Mouse (Mus musculus): Measurements from ENCODE around the gene Csf2rb. TPM values are rescaled to one million over a fixed set of nuclear protein-coding genes. Genes with fewer than 3 reads are reported as not detected.

The Csf2rb gene
- polyA plus RNA-seq, 1 experiment, result 80.6 TPM

GRCm38 (mm10) chr15:78385564-78385963 lies 60.0 kb downstream of the Csf2rb start:
- Histone ChIP-seq H3K27me3 (replicated peaks) (peaks cover 76% of the 10 kb centered on the region), H3K36me3 (replicated peaks; ENCODE audit: low read length) (no peaks in the 10 kb centered on the region), H3K9me3 (no peaks in the 10 kb centered on the region), H3K4me3 (replicated peaks) (no peak overlapping the region), H3K4me1 (peaks cover 10% of the 10 kb centered on the region)
- TF ChIP-seq GATA1 (IDR thresholded peaks at IDR 0.05; ENCODE audit: borderline replicate concordance, low read length), result no peak
- no peak for TF ChIP-seq FLI1 (IDR thresholded peaks at IDR 0.05; ENCODE audit: low read length)

- H3K36me3 ChIP-seq (replicated peaks; ENCODE audit: low read length), result no peaks in the 10 kb centered on the region
- H3K27me3 ChIP-seq (replicated peaks), result peaks cover 76% of the 10 kb centered on the region
- H3K4me1 ChIP-seq, result 0 out of 2 replicates have a peak, but pooled peaks cover 6% of the 10 kb centered on the region
- no peak for TF ChIP-seq FLI1 (IDR thresholded peaks at IDR 0.05; ENCODE audit: low read length)
- TF ChIP-seq GATA1 (IDR thresholded peaks at IDR 0.05; ENCODE audit: borderline replicate concordance, low read length), result no peak
- H3K9me3 ChIP-seq, result peaks cover 12% of the 10 kb centered on the region
- H3K4me3 ChIP-seq (replicated peaks), result no peak overlapping the region
Observed at GRCm38 (mm10) chr15:78390855-78391254, 65.3 kb downstream of the Csf2rb start.

- Histone ChIP-seq H3K4me1 (peaks cover 17% of the 10 kb centered on the region), H3K4me3 (replicated peaks) (no peak within 1 kb of the TSS), H3K36me3 (replicated peaks; ENCODE audit: low read length) (peaks cover 6% of the 10 kb centered on the region), H3K27me3 (replicated peaks) (peaks cover 59% of the 10 kb centered on the region), H3K9me3 (peaks cover 12% of the 10 kb centered on the region)
- TF ChIP-seq GATA1 (IDR thresholded peaks at IDR 0.05; ENCODE audit: borderline replicate concordance, low read length), result no peak
- TF ChIP-seq FLI1 (IDR thresholded peaks at IDR 0.05; ENCODE audit: low read length), result no peak
Observed at GRCm38 (mm10) chr15:78395478-78395962, 70.0 kb downstream of the Csf2rb start, which contains the start of gene Tex33. Tex33 (minus strand) TSS chr15:78395912.

- Histone ChIP-seq H3K36me3 (replicated peaks; ENCODE audit: low read length) (peaks cover 6% of the 10 kb centered on the region), H3K27me3 (replicated peaks) (peaks cover 19% of the 10 kb centered on the region), H3K4me1 (peaks cover 68% of the 10 kb centered on the region), H3K9me3 (no peaks in the 10 kb centered on the region), H3K4me3 (replicated peaks) (peak overlapping the region; percentile 79)
- TF ChIP-seq FLI1 (IDR thresholded peaks at IDR 0.05; ENCODE audit: low read length) (no peak), GATA1 (IDR thresholded peaks at IDR 0.05; ENCODE audit: borderline replicate concordance, low read length) (0 out of 3 replicates have a peak, but pooled peaks have one; percentile 25)
Observed at GRCm38 (mm10) chr15:78401345-78401744, 75.8 kb downstream of the Csf2rb start.

- Histone ChIP-seq H3K27me3 (replicated peaks) (peaks cover 17% of the 10 kb centered on the region), H3K36me3 (replicated peaks; ENCODE audit: low read length) (peaks cover 6% of the 10 kb centered on the region), H3K9me3 (no peaks in the 10 kb centered on the region), H3K4me3 (replicated peaks) (peak overlapping the region; percentile 79), H3K4me1 (peaks cover 71% of the 10 kb centered on the region)
- TF ChIP-seq GATA1 (IDR thresholded peaks at IDR 0.05; ENCODE audit: borderline replicate concordance, low read length) (no peak), FLI1 (IDR thresholded peaks at IDR 0.05; ENCODE audit: low read length) (no peak)
Observed at GRCm38 (mm10) chr15:78401921-78402320, 76.4 kb downstream of the Csf2rb start.

GRCm38 (mm10) chr15:78402423-78402822 lies 76.9 kb downstream of the Csf2rb start:
- peaks cover 13% of the 10 kb centered on the region for H3K27me3 ChIP-seq (replicated peaks)
- H3K9me3 ChIP-seq, result no peaks in the 10 kb centered on the region
- H3K4me3 ChIP-seq (replicated peaks), result no peak overlapping the region
- peaks cover 6% of the 10 kb centered on the region for H3K36me3 ChIP-seq (replicated peaks; ENCODE audit: low read length)
- TF ChIP-seq GATA1 (IDR thresholded peaks at IDR 0.05; ENCODE audit: borderline replicate concordance, low read length), result no peak
- no peak for TF ChIP-seq FLI1 (IDR thresholded peaks at IDR 0.05; ENCODE audit: low read length)
- peaks cover 72% of the 10 kb centered on the region for H3K4me1 ChIP-seq

GRCm38 (mm10) chr15:78403301-78403741 lies 77.8 kb downstream of the Csf2rb start:
- Histone ChIP-seq H3K4me1 (peaks cover 75% of the 10 kb centered on the region), H3K27me3 (replicated peaks) (peaks cover 7% of the 10 kb centered on the region), H3K4me3 (replicated peaks) (peak overlapping the region; percentile 15), H3K9me3 (no peaks in the 10 kb centered on the region), H3K36me3 (replicated peaks; ENCODE audit: low read length) (peaks cover 6% of the 10 kb centered on the region)
- no peak for TF ChIP-seq FLI1 (IDR thresholded peaks at IDR 0.05; ENCODE audit: low read length)
- no peak for TF ChIP-seq GATA1 (IDR thresholded peaks at IDR 0.05; ENCODE audit: borderline replicate concordance, low read length)

Other genes starting within 250 kb of the Csf2rb start
- gene Cacng2, start 205.7 kb upstream of the Csf2rb start, polyA plus RNA-seq (2012; ENCODE audit: insufficient read depth, low replicate concordance), result not detected in 2 replicates
- 132 and 388 TPM in 2 replicates for gene Ift27, start 151.6 kb upstream of the Csf2rb start, polyA plus RNA-seq (2012; ENCODE audit: insufficient read depth, low replicate concordance)
- gene Pvalb, start 119.4 kb upstream of the Csf2rb start, polyA plus RNA-seq (2012; ENCODE audit: insufficient read depth, low replicate concordance), result not detected in 2 replicates
- gene Ncf4, start 81.0 kb upstream of the Csf2rb start, polyA plus RNA-seq (2012; ENCODE audit: insufficient read depth, low replicate concordance), result 31.4 and 83.6 TPM in 2 replicates
- 47.0 and 75.8 TPM in 2 replicates for gene Csf2rb2, start 20.0 kb upstream of the Csf2rb start, polyA plus RNA-seq (2012; ENCODE audit: insufficient read depth, low replicate concordance)
- not detected in 2 replicates for gene Tex33, start 70.2 kb downstream of the Csf2rb start, polyA plus RNA-seq (2012; ENCODE audit: insufficient read depth, low replicate concordance)
- 1.6 and 6.3 TPM in 2 replicates for gene Tst, start 80.2 kb downstream of the Csf2rb start, polyA plus RNA-seq (2012; ENCODE audit: insufficient read depth, low replicate concordance)
- 68.5 and 128 TPM in 2 replicates for gene Mpst, start 80.7 kb downstream of the Csf2rb start, polyA plus RNA-seq (2012; ENCODE audit: insufficient read depth, low replicate concordance)
- gene Kctd17, start 102.8 kb downstream of the Csf2rb start, polyA plus RNA-seq (2012; ENCODE audit: insufficient read depth, low replicate concordance), result 9.6 TPM in 1 of 2 replicates, not detected in the other
- not detected in 2 replicates for gene Tmprss6, start 142.9 kb downstream of the Csf2rb start, polyA plus RNA-seq (2012; ENCODE audit: insufficient read depth, low replicate concordance)
- not detected in 2 replicates for gene Il2rb, start 169.5 kb downstream of the Csf2rb start, polyA plus RNA-seq (2012; ENCODE audit: insufficient read depth, low replicate concordance)
- 22.8 and 31.2 TPM in 2 replicates for gene C1qtnf6, start 205.7 kb downstream of the Csf2rb start, polyA plus RNA-seq (2012; ENCODE audit: insufficient read depth, low replicate concordance)
- gene Sstr3, start 218.9 kb downstream of the Csf2rb start, polyA plus RNA-seq (2012; ENCODE audit: insufficient read depth, low replicate concordance), result not detected in 2 replicates
- 860 and 3,464 TPM in 2 replicates for gene Rac2, start 247.0 kb downstream of the Csf2rb start, polyA plus RNA-seq (2012; ENCODE audit: insufficient read depth, low replicate concordance)